Mouse (Mus musculus) kidney, adult 2 months (tissue): ENCODE data around the gene Gpx6. TPM values are rescaled to one million over a fixed set of nuclear protein-coding genes. Genes with fewer than 3 reads are reported as not detected.

Experiments
- DNase-seq: peaks from one replicate; pipeline ENCODE4 v3.0.0; 2021
- H3K27ac ChIP-seq: fragments of 200-500 bp; 2 replicates; pipeline ENCODE4 v1.5.1; 2012; ENCODE audit warnings: low read depth, low read length, control low read depth, inconsistent platforms; ENCODE audit not compliant: insufficient read depth
- H3K27me3 ChIP-seq: fragments of 200-500 bp; replicated peaks from 2 replicates; pipeline ENCODE4 v1.6.1; 2012; ENCODE audit warnings: mild to moderate bottlenecking, moderate library complexity, low read length, inconsistent platforms; ENCODE audit not compliant: control insufficient read depth, insufficient read depth
- H3K36me3 ChIP-seq: fragments of 200-500 bp; 2 replicates; pipeline ENCODE4 v1.6.1; 2012; ENCODE audit warnings: mild to moderate bottlenecking, moderate library complexity, low read length, inconsistent platforms; ENCODE audit not compliant: control insufficient read depth, insufficient read depth
- H3K4me1 ChIP-seq: fragments of 200-500 bp; 2 replicates; pipeline ENCODE4 v1.6.1; 2011; ENCODE audit warnings: low read length; ENCODE audit not compliant: control insufficient read depth, insufficient read depth
- H3K4me3 ChIP-seq: fragments of 200-500 bp; 2 replicates; pipeline ENCODE4 v1.5.1; 2011; ENCODE audit warnings: mild to moderate bottlenecking, low read depth, low read length, control low read depth; ENCODE audit not compliant: insufficient read depth
- CTCF ChIP-seq: fragments of 200-500 bp; conservative IDR thresholded peaks from 2 replicates; pipeline ENCODE4 v1.5.1; 2011; ENCODE audit warnings: low read depth, mild to moderate bottlenecking, control low read depth, low read length, moderate library complexity, mixed read lengths; ENCODE audit not compliant: insufficient read depth, insufficient read length
- POLR2A ChIP-seq: fragments of 200-500 bp; IDR thresholded peaks from one replicate; pipeline ENCODE4 v1.6.1; 2011; ENCODE audit warnings: low read depth, low read length, control low read depth
- WGBS: fragments of 180-500 bp; shearing (Covaris S2); methylation state at CpG from one replicate; pipeline ENCODE4 v1.1.7; 2018; 5-methylcytosine and 5-hydroxymethylcytosine counted together
- polyA plus RNA-seq: library from polyadenylated mRNA; depleted of rRNA; stranded (reverse); fragments of >200 nt; gene quantifications from 2 replicates; pipeline ENCODE4 v1.2.3, GENCODE M21; 2012; rRNA removed

Gene Gpx6
- polyA plus RNA-seq, result 24.6 and 28.9 TPM in 2 replicates

DNA sequence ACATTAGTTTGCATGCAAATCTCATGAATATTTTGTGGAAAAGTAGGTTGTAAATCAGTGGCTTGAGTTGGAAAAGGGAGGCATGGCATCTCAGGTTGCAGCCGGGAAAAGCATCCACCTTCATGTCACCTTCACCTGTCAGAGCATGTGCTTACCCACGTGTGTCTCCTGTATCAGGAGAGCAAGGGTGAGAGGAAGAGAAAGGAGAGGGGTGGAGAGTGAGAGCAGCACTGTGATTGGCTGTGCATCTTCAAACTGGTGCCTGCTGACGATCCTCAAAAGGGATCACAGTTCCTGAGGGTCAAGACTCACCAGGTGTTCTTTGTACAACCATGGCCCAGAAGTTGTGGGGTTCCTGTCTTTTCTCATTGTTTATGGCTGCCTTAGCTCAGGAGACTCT lies at the start of gene Gpx6:
Gene Gpx6 (plus strand): TSS at position 200 of the 400 bp plus-strand sequence.
- Histone ChIP-seq H3K27me3 (no peaks in the 10 kb centered on the region), H3K36me3 (no peaks in the 10 kb centered on the region), H3K4me1 (no peaks in the 10 kb centered on the region), H3K27ac (peak within 1 kb of the TSS; percentile 43), H3K4me3 (peak within 1 kb of the TSS; percentile 7; the same call in 1 of the 2 replicates)
- WGBS, result 13% methylated on average over 3 of the region's 3 CpGs
- peak; percentile 41 for DNase-seq
- no peak for TF ChIP-seq POLR2A
- TF ChIP-seq CTCF, result no peak

DNA sequence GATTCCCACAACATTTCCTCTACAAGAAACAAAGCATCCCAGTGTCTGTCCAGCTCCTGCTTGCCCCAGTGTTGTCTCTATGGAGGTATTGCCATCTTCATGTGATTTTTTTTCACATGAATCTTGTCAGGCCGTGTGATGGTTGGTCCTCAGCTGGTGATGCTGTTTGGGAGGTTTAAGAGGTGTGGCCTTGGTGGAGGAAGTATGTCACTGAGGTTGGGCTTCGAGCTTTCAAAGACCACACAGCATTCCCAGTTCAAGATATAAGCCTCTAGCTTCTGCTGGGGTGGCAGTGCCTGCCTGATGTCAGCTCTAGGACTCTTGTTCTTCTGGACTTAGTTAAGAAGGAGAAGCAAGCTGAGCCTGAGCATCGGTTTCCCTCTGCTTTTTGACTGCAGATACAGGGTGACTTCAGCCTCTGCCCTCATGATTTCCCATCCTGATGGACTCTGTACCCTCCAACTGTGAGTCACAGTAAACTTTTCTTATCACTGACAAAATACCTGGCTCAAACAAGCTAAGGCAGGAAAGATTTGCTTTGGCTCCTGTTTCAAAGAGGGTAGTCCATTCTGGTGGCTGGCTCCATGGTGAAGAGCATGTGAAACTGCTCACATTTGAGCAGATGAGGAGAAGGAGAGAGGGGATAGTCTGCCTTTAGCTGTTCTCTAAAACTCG lies 49.0 kb upstream of the Gpx6 start:
- no peak for TF ChIP-seq POLR2A
- no peak for TF ChIP-seq CTCF
- H3K27ac ChIP-seq, result no peak overlapping the region
- DNase-seq, result no peak

DNA sequence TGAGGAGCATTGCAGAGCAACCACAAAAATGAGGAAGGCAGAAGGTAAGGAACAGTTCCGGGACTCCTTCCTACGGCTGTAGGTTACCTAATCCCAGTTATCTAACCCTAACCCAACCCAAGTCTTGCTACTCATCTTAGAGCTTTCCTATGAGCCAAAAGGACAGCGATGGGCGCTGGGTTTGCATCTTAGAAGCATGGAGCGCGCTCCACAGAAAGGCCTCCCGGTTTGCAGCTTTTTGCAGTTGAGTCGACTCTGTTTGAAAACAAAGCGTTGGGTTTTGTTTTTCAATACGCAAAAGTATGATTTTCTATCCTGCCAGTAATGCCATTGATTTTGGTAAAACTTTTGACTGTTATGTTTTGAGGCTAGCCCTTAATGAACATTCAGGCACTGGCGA lies 48.0 kb upstream of the Gpx6 start:
- Histone ChIP-seq H3K36me3 (no peaks in the 10 kb centered on the region), H3K4me1 (peaks cover 2% of the 10 kb centered on the region; the same call in 1 of the 2 replicates), H3K27ac (no peak overlapping the region), H3K27me3 (no peaks in the 10 kb centered on the region), H3K4me3 (no peak overlapping the region)
- TF ChIP-seq CTCF (no peak), POLR2A (no peak)
- 29% methylated on average over 11 of the region's 11 CpGs for WGBS
- DNase-seq, result no peak

More for the DNA sequence above, 49.0 kb upstream of the Gpx6 start:
- Histone ChIP-seq H3K36me3 (no peaks in the 10 kb centered on the region), H3K4me3 (no peak overlapping the region), H3K4me1 (peaks cover 2% of the 10 kb centered on the region; the same call in 1 of the 2 replicates), H3K27me3 (no peaks in the 10 kb centered on the region)
- WGBS, result 72% methylated on average over 4 of the region's 4 CpGs

DNA sequence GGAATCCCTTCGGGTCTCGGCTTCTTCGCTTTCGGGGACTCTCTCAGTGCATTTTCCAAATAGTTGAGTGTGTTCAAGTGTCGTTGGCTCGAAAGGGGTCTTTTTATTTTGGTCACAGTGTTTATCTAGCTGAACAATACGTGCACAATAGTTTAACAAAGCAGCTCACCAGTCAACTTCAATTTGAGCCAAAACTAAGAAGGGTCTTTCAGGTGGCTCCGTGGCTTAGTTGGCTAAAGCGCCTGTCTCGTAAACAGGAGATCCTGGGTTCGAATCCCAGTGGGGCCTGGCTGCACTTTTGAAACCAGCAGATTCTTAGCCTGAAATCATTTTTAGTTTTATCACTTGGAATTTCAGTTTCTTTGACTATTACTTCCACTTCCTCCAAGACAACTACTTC lies 47.6 kb upstream of the Gpx6 start:
- H3K27me3 ChIP-seq, result no peaks in the 10 kb centered on the region
- no peak overlapping the region for H3K27ac ChIP-seq
- H3K36me3 ChIP-seq, result no peaks in the 10 kb centered on the region
- no peak for DNase-seq
- no peaks in the 10 kb centered on the region for H3K4me1 ChIP-seq
- WGBS, result 28% methylated on average over 11 of the region's 11 CpGs
- H3K4me3 ChIP-seq, result no peak overlapping the region
- TF ChIP-seq POLR2A, result no peak
- no peak for TF ChIP-seq CTCF

DNA sequence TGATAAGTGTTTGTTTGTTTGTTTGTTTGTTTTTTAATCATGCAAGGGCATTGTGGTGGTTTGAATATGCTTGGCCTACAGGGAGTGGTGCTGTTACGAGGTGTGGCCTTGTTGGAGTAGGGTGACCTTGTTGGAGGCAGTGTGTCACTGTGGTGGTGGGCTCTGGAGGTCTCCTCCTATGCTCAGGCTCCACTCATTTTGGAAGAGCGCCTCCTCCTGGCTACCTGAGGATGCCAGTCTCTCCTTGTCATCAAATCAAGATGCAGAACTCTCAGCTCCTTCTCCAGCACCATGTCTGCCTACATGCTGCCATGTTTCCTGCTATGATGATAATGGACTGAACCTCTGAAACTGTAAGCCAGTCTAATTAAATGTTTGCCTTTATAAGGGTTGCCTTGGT lies 46.2 kb upstream of the Gpx6 start:
- Histone ChIP-seq H3K4me1 (0 out of 2 replicates have a peak, but pooled peaks cover under 1% of the 10 kb centered on the region), H3K36me3 (no peaks in the 10 kb centered on the region), H3K4me3 (no peak overlapping the region), H3K27ac (no peak overlapping the region), H3K27me3 (no peaks in the 10 kb centered on the region)
- no peak for DNase-seq
- TF ChIP-seq CTCF, result no peak
- TF ChIP-seq POLR2A, result no peak
- 74% methylated on average over 2 of the region's 2 CpGs for WGBS

DNA sequence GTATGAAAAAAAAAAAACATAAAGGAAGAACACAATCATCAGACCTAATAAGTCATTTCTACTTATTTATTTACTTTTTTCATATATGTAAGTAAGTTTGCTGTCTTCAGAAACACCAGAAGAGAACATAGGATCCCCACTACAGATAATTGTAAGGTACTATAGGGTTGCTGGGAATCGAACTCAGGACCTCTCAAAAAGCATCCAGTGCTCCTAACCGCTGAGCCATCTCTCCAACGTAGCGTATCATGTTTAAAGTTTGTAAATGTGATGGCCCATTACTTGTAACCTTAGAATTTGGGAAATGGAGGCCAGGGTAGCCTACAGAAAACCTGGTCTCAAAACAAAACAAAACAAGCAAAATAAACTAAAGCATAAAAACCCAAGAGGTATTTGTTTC lies 44.4 kb upstream of the Gpx6 start:
- TF ChIP-seq POLR2A (no peak), CTCF (no peak)
- Histone ChIP-seq H3K27ac (no peak overlapping the region; the same call in 1 of the 2 replicates), H3K4me3 (no peak overlapping the region), H3K36me3 (no peaks in the 10 kb centered on the region), H3K4me1 (0 out of 2 replicates have a peak, but pooled peaks cover 3% of the 10 kb centered on the region), H3K27me3 (no peaks in the 10 kb centered on the region)
- WGBS, result 57% methylated on average over 4 of the region's 4 CpGs
- no peak for DNase-seq

DNA sequence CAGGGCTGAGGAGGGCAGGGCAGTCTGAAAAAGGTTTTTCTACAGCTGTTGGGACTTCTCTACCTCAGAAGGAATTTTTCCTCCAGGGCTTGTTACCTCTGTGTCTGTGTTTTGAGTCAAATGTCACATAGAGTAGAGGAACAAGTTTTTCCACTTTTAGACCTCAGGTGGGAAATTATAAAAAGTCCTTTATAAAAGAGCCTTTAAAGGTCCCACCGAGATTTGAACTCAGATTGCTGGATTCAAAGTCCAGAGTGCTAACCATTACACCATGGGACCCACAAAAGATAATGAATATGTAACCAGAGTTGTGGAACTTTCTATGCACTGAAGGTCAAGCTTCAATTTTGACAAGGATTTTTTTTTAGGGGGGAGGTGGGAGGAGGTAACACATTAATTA lies 43.7 kb upstream of the Gpx6 start:
- 13% methylated on average over 1 of the region's 1 CpGs for WGBS

More for the DNA sequence above, 43.7 kb upstream of the Gpx6 start:
- peak overlapping the region; percentile 17; the same call in 1 of the 2 replicates for H3K27ac ChIP-seq
- H3K36me3 ChIP-seq, result no peaks in the 10 kb centered on the region
- peak; percentile 17 for DNase-seq
- H3K27me3 ChIP-seq, result no peaks in the 10 kb centered on the region
- H3K4me1 ChIP-seq, result 0 out of 2 replicates have a peak, but pooled peaks cover 3% of the 10 kb centered on the region
- no peak for TF ChIP-seq CTCF
- no peak for TF ChIP-seq POLR2A
- H3K4me3 ChIP-seq, result no peak overlapping the region
